Mouse (Mus musculus): Measurements from ENCODE around the gene Rab5if.
"Not testable (repeated sequence)": the region's sequence is repeated elsewhere in the genome, so short reads cannot be mapped to it uniquely, and the experiment has no call there.

DNA sequence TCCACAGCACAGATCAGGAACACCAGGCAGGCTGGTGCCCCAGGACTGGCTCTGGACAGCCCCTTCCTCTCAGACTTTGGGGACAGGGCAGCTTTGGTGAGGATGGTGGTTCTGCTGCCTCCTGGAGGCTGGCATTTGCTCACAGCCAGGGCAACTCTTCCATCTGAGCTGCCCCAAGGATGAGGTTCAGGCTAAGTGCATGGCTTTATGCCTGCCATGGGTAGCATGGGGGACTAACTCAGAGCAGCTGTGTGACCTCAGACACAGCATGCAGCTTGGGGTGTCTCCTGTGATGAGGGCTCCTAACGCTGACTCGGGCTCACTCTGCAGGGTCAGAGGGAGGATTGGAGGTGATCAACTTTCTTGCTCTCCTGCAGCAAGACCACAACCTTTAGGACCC lies 22.7 kb downstream of the Rab5if start:
- TF ChIP-seq GATA1, TAL1 (IDR thresholded peaks at IDR 0.05; ENCODE audit: low read length): not testable (repeated sequence)

All from erythroblast, embryonic 14.5 days (primary cell).